Mouse (Mus musculus): ENCODE measurements around the gene Hsph1. TPM values are rescaled to one million over a fixed set of nuclear protein-coding genes. Genes with fewer than 3 reads are reported as not detected.
A peak's percentile ranks its signal among the peaks of the same experiment; 100 is the strongest.

Hsph1 gene
- polyA plus RNA-seq, 1 experiment = 163 TPM

GRCm38 (mm10) chr5:149597351-149597750 lies 38.8 kb downstream of the Hsph1 start:
- no peaks in the 10 kb centered on the region for H3K27me3 ChIP-seq (ENCODE audit: control insufficient read depth, insufficient read depth, low read length, poor library complexity, severe bottlenecking)
- no peak overlapping the region for H3K9ac ChIP-seq (ENCODE audit: low read depth, poor library complexity, severe bottlenecking)
- H3K27ac ChIP-seq (ENCODE audit: insufficient read depth, low read length) = no peak overlapping the region
- H3K36me3 ChIP-seq (ENCODE audit: control insufficient read depth, insufficient read depth, low read length, poor library complexity, severe bottlenecking) = no peaks in the 10 kb centered on the region
- peak; percentile 28 for TF ChIP-seq CTCF (IDR thresholded peaks at IDR 0.05; ENCODE audit: low read depth, low read length)
- TF ChIP-seq POLR2A (IDR thresholded peaks at IDR 0.05; ENCODE audit: insufficient read depth, low read length) = no peak
- no peak for TF ChIP-seq EP300 (IDR thresholded peaks at IDR 0.05; ENCODE audit: insufficient read depth, low read depth, low read length)
- H3K4me1 ChIP-seq (ENCODE audit: control insufficient read depth, insufficient read depth, low read length) = peaks cover 6% of the 10 kb centered on the region
- peaks cover 3% of the 10 kb centered on the region; the same call in 1 of the 2 replicates for H3K9me3 ChIP-seq (replicated peaks; ENCODE audit: control insufficient read depth, insufficient read depth, low read length, poor library complexity, severe bottlenecking)
- no peak overlapping the region; the same call in 1 of the 2 replicates for H3K4me3 ChIP-seq (ENCODE audit: low read depth, low read length)

GRCm38 (mm10) chr5:149594215-149594614 lies 42.0 kb downstream of the Hsph1 start:
- peaks cover 9% of the 10 kb centered on the region for H3K4me1 ChIP-seq (ENCODE audit: control insufficient read depth, insufficient read depth, low read length)
- TF ChIP-seq POLR2A (IDR thresholded peaks at IDR 0.05; ENCODE audit: insufficient read depth, low read length) = no peak
- no peak for TF ChIP-seq EP300 (IDR thresholded peaks at IDR 0.05; ENCODE audit: insufficient read depth, low read depth, low read length)
- no peak for TF ChIP-seq CTCF (IDR thresholded peaks at IDR 0.05; ENCODE audit: low read depth, low read length)
- H3K9ac ChIP-seq (ENCODE audit: low read depth, poor library complexity, severe bottlenecking) = no peak overlapping the region
- no peak overlapping the region for H3K4me3 ChIP-seq (ENCODE audit: low read depth, low read length)
- H3K36me3 ChIP-seq (ENCODE audit: control insufficient read depth, insufficient read depth, low read length, poor library complexity, severe bottlenecking) = no peaks in the 10 kb centered on the region
- peaks cover 3% of the 10 kb centered on the region; the same call in 1 of the 2 replicates for H3K9me3 ChIP-seq (replicated peaks; ENCODE audit: control insufficient read depth, insufficient read depth, low read length, poor library complexity, severe bottlenecking)
- no peaks in the 10 kb centered on the region for H3K27me3 ChIP-seq (ENCODE audit: control insufficient read depth, insufficient read depth, low read length, poor library complexity, severe bottlenecking)
- no peak overlapping the region for H3K27ac ChIP-seq (ENCODE audit: insufficient read depth, low read length)

GRCm38 (mm10) chr5:149589932-149590331 lies 46.2 kb downstream of the Hsph1 start:
- no peak for TF ChIP-seq POLR2A (IDR thresholded peaks at IDR 0.05; ENCODE audit: insufficient read depth, low read length)
- no peak for TF ChIP-seq CTCF (IDR thresholded peaks at IDR 0.05; ENCODE audit: low read depth, low read length)
- no peak for TF ChIP-seq EP300 (IDR thresholded peaks at IDR 0.05; ENCODE audit: insufficient read depth, low read depth, low read length)
- Histone ChIP-seq H3K9me3 (replicated peaks; ENCODE audit: control insufficient read depth, insufficient read depth, low read length, poor library complexity, severe bottlenecking) (0 out of 2 replicates have a peak, but pooled peaks cover 3% of the 10 kb centered on the region), H3K36me3 (ENCODE audit: control insufficient read depth, insufficient read depth, low read length, poor library complexity, severe bottlenecking) (no peaks in the 10 kb centered on the region), H3K27ac (ENCODE audit: insufficient read depth, low read length) (peak overlapping the region; percentile 51), H3K4me1 (ENCODE audit: control insufficient read depth, insufficient read depth, low read length) (peaks cover 7% of the 10 kb centered on the region), H3K4me3 (ENCODE audit: low read depth, low read length) (no peak overlapping the region), H3K9ac (ENCODE audit: low read depth, poor library complexity, severe bottlenecking) (no peak overlapping the region), H3K27me3 (ENCODE audit: control insufficient read depth, insufficient read depth, low read length, poor library complexity, severe bottlenecking) (no peaks in the 10 kb centered on the region)

- H3K9ac ChIP-seq (ENCODE audit: low read depth, poor library complexity, severe bottlenecking) = no peak overlapping the region
- H3K27me3 ChIP-seq (ENCODE audit: control insufficient read depth, insufficient read depth, low read length, poor library complexity, severe bottlenecking) = no peaks in the 10 kb centered on the region
- H3K9me3 ChIP-seq (replicated peaks; ENCODE audit: control insufficient read depth, insufficient read depth, low read length, poor library complexity, severe bottlenecking) = 0 out of 2 replicates have a peak, but pooled peaks cover 3% of the 10 kb centered on the region
- no peaks in the 10 kb centered on the region for H3K36me3 ChIP-seq (ENCODE audit: control insufficient read depth, insufficient read depth, low read length, poor library complexity, severe bottlenecking)
- peaks cover 11% of the 10 kb centered on the region for H3K4me1 ChIP-seq (ENCODE audit: control insufficient read depth, insufficient read depth, low read length)
- no peak overlapping the region for H3K4me3 ChIP-seq (ENCODE audit: low read depth, low read length)
- H3K27ac ChIP-seq (ENCODE audit: insufficient read depth, low read length) = 0 out of 2 replicates have a peak overlapping the region, but pooled peaks have one; percentile 51
- TF ChIP-seq EP300 (IDR thresholded peaks at IDR 0.05; ENCODE audit: insufficient read depth, low read depth, low read length) = no peak
- TF ChIP-seq CTCF (IDR thresholded peaks at IDR 0.05; ENCODE audit: low read depth, low read length) = no peak
- TF ChIP-seq POLR2A (IDR thresholded peaks at IDR 0.05; ENCODE audit: insufficient read depth, low read length) = no peak
Observed at GRCm38 (mm10) chr5:149588814-149589534, 47.2 kb downstream of the Hsph1 start.

GRCm38 (mm10) chr5:149587327-149587895 lies 48.8 kb downstream of the Hsph1 start:
- no peak overlapping the region for H3K4me3 ChIP-seq (ENCODE audit: low read depth, low read length)
- H3K4me1 ChIP-seq (ENCODE audit: control insufficient read depth, insufficient read depth, low read length) = peaks cover 11% of the 10 kb centered on the region
- no peak overlapping the region for H3K9ac ChIP-seq (ENCODE audit: low read depth, poor library complexity, severe bottlenecking)
- TF ChIP-seq CTCF (IDR thresholded peaks at IDR 0.05; ENCODE audit: low read depth, low read length) (no peak), EP300 (IDR thresholded peaks at IDR 0.05; ENCODE audit: insufficient read depth, low read depth, low read length) (no peak), POLR2A (IDR thresholded peaks at IDR 0.05; ENCODE audit: insufficient read depth, low read length) (peak; percentile 17)
- 0 out of 2 replicates have a peak, but pooled peaks cover under 1% of the 10 kb centered on the region for H3K9me3 ChIP-seq (replicated peaks; ENCODE audit: control insufficient read depth, insufficient read depth, low read length, poor library complexity, severe bottlenecking)
- H3K36me3 ChIP-seq (ENCODE audit: control insufficient read depth, insufficient read depth, low read length, poor library complexity, severe bottlenecking) = no peaks in the 10 kb centered on the region
- no peak overlapping the region for H3K27ac ChIP-seq (ENCODE audit: insufficient read depth, low read length)
- no peaks in the 10 kb centered on the region for H3K27me3 ChIP-seq (ENCODE audit: control insufficient read depth, insufficient read depth, low read length, poor library complexity, severe bottlenecking)

GRCm38 (mm10) chr5:149585910-149586309 lies 50.3 kb downstream of the Hsph1 start:
- peaks cover 11% of the 10 kb centered on the region for H3K4me1 ChIP-seq (ENCODE audit: control insufficient read depth, insufficient read depth, low read length)
- no peak overlapping the region for H3K9ac ChIP-seq (ENCODE audit: low read depth, poor library complexity, severe bottlenecking)
- no peak overlapping the region for H3K27ac ChIP-seq (ENCODE audit: insufficient read depth, low read length)
- no peaks in the 10 kb centered on the region for H3K9me3 ChIP-seq (replicated peaks; ENCODE audit: control insufficient read depth, insufficient read depth, low read length, poor library complexity, severe bottlenecking)
- no peak overlapping the region for H3K4me3 ChIP-seq (ENCODE audit: low read depth, low read length)
- H3K27me3 ChIP-seq (ENCODE audit: control insufficient read depth, insufficient read depth, low read length, poor library complexity, severe bottlenecking) = no peaks in the 10 kb centered on the region
- TF ChIP-seq EP300 (IDR thresholded peaks at IDR 0.05; ENCODE audit: insufficient read depth, low read depth, low read length) = no peak
- peak; percentile 55 for TF ChIP-seq CTCF (IDR thresholded peaks at IDR 0.05; ENCODE audit: low read depth, low read length)
- no peaks in the 10 kb centered on the region for H3K36me3 ChIP-seq (ENCODE audit: control insufficient read depth, insufficient read depth, low read length, poor library complexity, severe bottlenecking)

Measured in ES-Bruce4 (cell line).